Mouse (Mus musculus): ENCODE measurements at regions not wholly inside any gene's neighbourhood (a gene's known extent, or its start where the extent isn't known, plus 50 kb on each side); places are given as distances from the start of the nearest gene placed in this dataset.

DNA sequence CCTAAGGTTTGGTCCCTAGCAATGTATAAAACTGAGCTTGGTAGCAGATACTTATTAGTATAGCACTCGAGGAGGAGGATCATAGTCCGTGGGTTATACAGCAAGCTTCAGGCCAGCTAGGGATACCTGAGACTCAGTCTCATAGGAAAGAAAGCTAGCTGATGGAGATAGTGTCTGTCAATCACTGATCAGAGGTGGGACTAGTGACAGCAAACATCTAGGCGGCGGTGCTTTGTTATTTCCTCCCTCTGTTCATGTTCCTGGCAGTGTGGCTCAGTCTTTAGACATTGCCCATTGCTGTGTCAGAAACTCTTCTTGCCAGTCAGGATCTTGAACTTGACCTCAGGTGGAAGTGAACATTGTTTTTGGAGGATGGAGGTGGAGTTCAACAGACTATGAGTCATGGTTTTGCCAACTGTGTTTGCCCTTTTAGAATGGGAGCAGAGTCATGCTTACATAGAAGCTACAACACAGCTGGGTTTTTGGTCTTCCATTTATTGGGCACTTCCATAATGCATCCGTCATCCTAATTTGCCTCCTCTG is 1315.8 kb upstream of the A1bg start:
- H3K4me3 ChIP-seq: no peak overlapping the region
- no peaks in the 10 kb centered on the region for H3K9me3 ChIP-seq
- H3K36me3 ChIP-seq: no peaks in the 10 kb centered on the region
- H3K4me2 ChIP-seq (replicated peaks): no peak overlapping the region
- H3K27ac ChIP-seq (replicated peaks): no peak overlapping the region
- H3K27me3 ChIP-seq: no peaks in the 10 kb centered on the region
- no peaks in the 10 kb centered on the region for H3K4me1 ChIP-seq
- no peak for ATAC-seq (replicated peaks)
- H3K9ac ChIP-seq (replicated peaks): no peak overlapping the region
- 88% methylated on average over 5 of the region's 5 CpGs for WGBS

DNA sequence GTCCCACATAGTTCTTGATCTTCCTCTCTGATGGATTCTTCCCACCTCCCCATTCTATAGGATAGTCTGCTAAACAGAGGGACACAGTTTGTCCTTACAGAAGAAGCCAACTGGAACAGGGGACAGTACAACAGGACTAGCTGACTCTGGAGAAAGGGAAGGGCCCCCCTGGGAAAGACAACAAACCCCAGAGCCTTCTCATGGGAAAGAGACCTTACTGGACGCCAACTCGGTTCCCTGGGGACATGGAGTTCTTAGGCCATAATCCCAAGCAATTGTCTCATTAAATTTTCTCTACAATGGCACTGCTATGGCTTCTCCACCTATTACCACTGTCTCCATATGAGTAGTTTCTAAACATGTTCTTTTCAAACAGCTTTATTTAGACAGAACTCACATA is 1313.2 kb upstream of the A1bg start:
- ATAC-seq (replicated peaks): no peak
- Histone ChIP-seq H3K4me3 (no peak overlapping the region), H3K9ac (replicated peaks) (no peak overlapping the region), H3K27me3 (no peaks in the 10 kb centered on the region), H3K27ac (replicated peaks) (no peak overlapping the region), H3K4me1 (no peaks in the 10 kb centered on the region), H3K9me3 (no peaks in the 10 kb centered on the region), H3K4me2 (replicated peaks) (no peak overlapping the region), H3K36me3 (no peaks in the 10 kb centered on the region)
- WGBS: 78% methylated on average over 2 of the region's 2 CpGs

- H3K4me3 ChIP-seq: no peak overlapping the region
- H3K9ac ChIP-seq (replicated peaks): no peak overlapping the region
- no peaks in the 10 kb centered on the region for H3K9me3 ChIP-seq
- no peak for ATAC-seq (replicated peaks)
- no peaks in the 10 kb centered on the region for H3K27me3 ChIP-seq
- H3K4me2 ChIP-seq (replicated peaks): no peak overlapping the region
- H3K4me1 ChIP-seq: no peaks in the 10 kb centered on the region
- no peaks in the 10 kb centered on the region for H3K36me3 ChIP-seq
- 97% methylated on average over 4 of the region's 4 CpGs for WGBS
- no peak overlapping the region for H3K27ac ChIP-seq (replicated peaks)
Observed at GRCm38 (mm10) chr15:62234182-62234760, 1311.5 kb upstream of the A1bg start.

DNA sequence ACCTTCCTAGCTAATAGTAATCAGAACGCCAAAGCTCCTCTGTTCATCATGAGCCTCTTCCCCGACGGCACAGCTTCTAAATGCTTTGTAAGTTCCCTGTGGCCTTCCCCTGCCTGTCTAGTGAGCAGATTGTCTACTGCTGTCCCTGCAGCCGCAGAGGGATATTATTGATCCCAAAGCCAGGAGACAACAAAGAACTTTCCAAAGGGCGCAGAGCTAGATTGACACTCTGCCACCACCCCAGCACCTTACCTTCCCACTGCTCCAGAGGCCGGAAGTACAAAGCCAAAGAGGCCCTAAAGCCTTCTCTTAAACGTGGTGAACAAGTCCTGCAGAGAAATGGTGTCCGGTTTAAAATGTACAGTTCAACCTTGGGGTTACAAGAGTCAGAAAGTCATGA is 1310.3 kb upstream of the A1bg start:
- H3K36me3 ChIP-seq: no peaks in the 10 kb centered on the region
- H3K9ac ChIP-seq (replicated peaks): no peak overlapping the region
- H3K4me3 ChIP-seq: no peak overlapping the region
- H3K9me3 ChIP-seq: no peaks in the 10 kb centered on the region
- no peaks in the 10 kb centered on the region for H3K27me3 ChIP-seq
- H3K27ac ChIP-seq (replicated peaks): no peak overlapping the region
- ATAC-seq (replicated peaks): no peak
- H3K4me1 ChIP-seq: no peaks in the 10 kb centered on the region
- H3K4me2 ChIP-seq (replicated peaks): no peak overlapping the region
- WGBS: 83% methylated on average over 8 of the region's 8 CpGs

GRCm38 (mm10) chr15:62231709-62232108 is 1308.9 kb upstream of the A1bg start:
- Histone ChIP-seq H3K9me3 (no peaks in the 10 kb centered on the region), H3K27ac (replicated peaks) (no peak overlapping the region), H3K36me3 (no peaks in the 10 kb centered on the region), H3K27me3 (no peaks in the 10 kb centered on the region), H3K4me2 (replicated peaks) (no peak overlapping the region), H3K4me1 (no peaks in the 10 kb centered on the region), H3K4me3 (no peak overlapping the region), H3K9ac (replicated peaks) (no peak overlapping the region)
- 92% methylated on average over 2 of the region's 2 CpGs for WGBS
- ATAC-seq (replicated peaks): no peak

DNA sequence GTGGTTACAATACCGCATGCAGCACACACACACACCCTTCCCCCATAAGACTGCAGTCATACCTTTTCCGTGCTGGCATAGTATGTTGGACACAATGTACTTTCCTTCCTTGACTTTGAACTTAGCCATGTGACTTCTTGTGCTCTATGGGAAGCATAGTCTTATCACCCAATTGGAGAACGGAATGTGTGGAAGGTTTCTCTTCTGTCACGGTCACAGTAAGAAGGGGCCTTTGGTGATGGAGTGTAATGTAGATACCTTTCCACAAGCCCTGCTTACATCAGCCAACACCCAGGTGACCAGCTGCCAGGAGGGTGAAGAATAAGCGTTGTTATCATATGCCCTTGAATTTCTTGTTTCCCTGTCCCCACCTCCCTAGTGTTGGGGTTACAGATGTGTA is 1308.0 kb upstream of the A1bg start:
- Histone ChIP-seq H3K9me3 (no peaks in the 10 kb centered on the region), H3K4me3 (no peak overlapping the region), H3K9ac (replicated peaks) (no peak overlapping the region), H3K36me3 (no peaks in the 10 kb centered on the region), H3K4me2 (replicated peaks) (no peak overlapping the region), H3K27me3 (no peaks in the 10 kb centered on the region), H3K27ac (replicated peaks) (no peak overlapping the region), H3K4me1 (no peaks in the 10 kb centered on the region)
- no peak for ATAC-seq (replicated peaks)
- 98% methylated on average over 5 of the region's 5 CpGs for WGBS

DNA sequence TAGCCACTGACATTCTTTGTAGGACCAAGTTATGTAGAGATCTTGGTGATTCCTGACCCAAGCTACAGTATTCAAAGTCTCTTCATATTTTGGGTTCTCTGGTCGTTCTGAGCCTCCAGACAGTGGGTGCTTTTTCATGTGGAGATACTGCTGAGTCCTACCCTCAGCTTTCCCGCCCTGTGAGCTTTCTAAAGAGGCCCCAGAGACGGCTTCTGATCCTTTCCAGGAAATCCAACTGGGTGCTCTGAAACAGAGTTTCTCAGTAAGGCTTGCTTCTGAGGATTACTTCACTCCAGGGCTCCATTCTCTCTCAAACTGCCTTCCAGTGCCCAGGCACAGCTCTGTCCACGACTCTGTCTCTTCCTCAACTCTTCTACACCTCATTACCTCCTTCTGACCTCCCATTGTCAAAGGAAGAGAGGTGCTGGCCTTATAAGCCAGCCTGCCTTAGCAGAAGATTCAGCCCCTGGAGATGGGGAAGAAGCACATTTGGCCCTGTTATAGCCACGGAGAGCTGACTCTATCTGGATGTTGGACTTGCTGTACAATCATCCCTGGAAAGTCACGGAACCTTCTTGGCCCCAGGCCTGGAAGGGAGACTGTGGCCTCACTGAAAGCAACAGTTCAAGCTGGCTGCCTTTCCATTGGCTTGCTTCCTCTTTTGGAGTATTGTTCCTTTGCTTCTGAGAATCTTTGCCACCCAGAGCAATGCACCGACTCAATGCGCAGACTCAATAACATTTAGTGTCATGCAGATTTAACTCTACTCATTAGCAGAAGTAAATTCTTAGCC is 1306.9 kb upstream of the A1bg start:
- Histone ChIP-seq H3K9me3 (no peaks in the 10 kb centered on the region), H3K4me2 (replicated peaks) (no peak overlapping the region), H3K4me3 (no peak overlapping the region), H3K27ac (replicated peaks) (no peak overlapping the region), H3K36me3 (no peaks in the 10 kb centered on the region), H3K27me3 (no peaks in the 10 kb centered on the region), H3K4me1 (no peaks in the 10 kb centered on the region), H3K9ac (replicated peaks) (no peak overlapping the region)
- 83% methylated on average over 8 of the region's 8 CpGs for WGBS
- ATAC-seq (replicated peaks): no peak

GRCm38 (mm10) chr15:62229023-62229422 is 1306.2 kb upstream of the A1bg start:
- Histone ChIP-seq H3K4me2 (replicated peaks) (no peak overlapping the region), H3K9me3 (no peaks in the 10 kb centered on the region), H3K27me3 (no peaks in the 10 kb centered on the region), H3K9ac (replicated peaks) (no peak overlapping the region), H3K4me3 (no peak overlapping the region), H3K27ac (replicated peaks) (no peak overlapping the region), H3K4me1 (no peaks in the 10 kb centered on the region), H3K36me3 (no peaks in the 10 kb centered on the region)
- ATAC-seq (replicated peaks): no peak
- WGBS: 92% methylated on average over 3 of the region's 3 CpGs

DNA sequence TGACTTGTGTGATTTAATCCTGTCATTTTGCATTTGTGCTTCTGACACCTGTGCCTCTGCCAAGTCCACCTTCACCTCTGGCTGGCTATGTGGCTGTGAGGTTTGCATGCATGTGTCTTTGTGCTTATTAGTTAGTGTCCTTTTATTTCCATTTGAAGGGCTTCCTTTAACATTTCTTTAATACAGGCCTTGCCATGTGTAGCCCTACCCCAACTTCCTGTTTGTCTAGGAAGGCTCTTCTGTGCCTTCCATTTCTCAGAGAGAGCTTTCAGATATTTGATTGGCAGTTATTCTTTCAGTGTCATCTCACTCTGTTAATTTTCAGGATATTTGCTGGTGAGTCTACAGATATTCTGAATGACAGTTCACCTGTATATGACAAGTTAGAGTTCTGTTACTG is 1302.0 kb upstream of the A1bg start:
- Histone ChIP-seq H3K9me3 (no peaks in the 10 kb centered on the region), H3K27ac (replicated peaks) (no peak overlapping the region), H3K36me3 (no peaks in the 10 kb centered on the region), H3K4me2 (replicated peaks) (no peak overlapping the region), H3K27me3 (no peaks in the 10 kb centered on the region), H3K9ac (replicated peaks) (no peak overlapping the region), H3K4me1 (no peaks in the 10 kb centered on the region), H3K4me3 (no peak overlapping the region)
- no peak for ATAC-seq (replicated peaks)

GRCm38 (mm10) chr15:62224191-62224590 is 1301.4 kb upstream of the A1bg start:
- H3K36me3 ChIP-seq: no peaks in the 10 kb centered on the region
- H3K27ac ChIP-seq (replicated peaks): no peak overlapping the region
- no peak overlapping the region for H3K9ac ChIP-seq (replicated peaks)
- H3K4me2 ChIP-seq (replicated peaks): no peak overlapping the region
- ATAC-seq (replicated peaks): no peak
- no peaks in the 10 kb centered on the region for H3K27me3 ChIP-seq
- no peaks in the 10 kb centered on the region for H3K9me3 ChIP-seq
- no peak overlapping the region for H3K4me3 ChIP-seq
- H3K4me1 ChIP-seq: no peaks in the 10 kb centered on the region
- WGBS: 91% methylated on average over 3 of the region's 3 CpGs

DNA sequence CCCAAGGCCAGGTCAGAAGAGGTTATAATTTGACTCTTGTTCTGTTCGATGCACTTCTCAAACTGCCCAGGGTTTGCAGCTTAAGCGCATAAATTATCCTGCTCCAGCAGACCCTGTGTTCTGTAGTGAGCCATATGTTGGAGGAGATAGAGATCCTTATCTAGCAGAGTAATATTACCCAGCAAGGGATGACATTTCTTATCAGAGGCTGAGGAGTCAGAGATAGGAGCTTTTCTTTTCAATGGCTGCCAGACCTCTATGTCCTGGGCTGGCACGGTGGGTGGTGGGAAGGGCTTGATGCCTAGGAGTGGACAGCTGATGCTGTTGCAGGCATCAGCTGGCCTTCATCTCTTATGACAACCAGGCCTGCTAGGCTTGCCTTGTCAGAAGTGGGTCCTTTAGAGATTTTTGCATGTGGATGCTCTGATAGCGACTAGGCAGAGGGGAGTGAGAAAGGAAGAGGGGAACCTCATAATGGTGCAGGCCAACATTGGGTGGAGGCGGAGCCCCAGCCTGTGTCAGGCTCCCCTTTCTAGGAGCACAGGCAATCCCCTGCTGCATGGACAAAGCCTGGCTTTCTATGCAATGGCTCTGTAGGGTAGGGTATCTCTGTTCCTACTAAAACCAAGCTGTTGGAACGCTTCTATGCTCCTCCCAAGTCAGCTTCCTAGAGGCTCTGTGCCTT is 1300.5 kb upstream of the A1bg start:
- no peak overlapping the region for H3K27ac ChIP-seq (replicated peaks)
- no peaks in the 10 kb centered on the region for H3K36me3 ChIP-seq
- ATAC-seq (replicated peaks): no peak
- H3K9ac ChIP-seq (replicated peaks): no peak overlapping the region
- 90% methylated on average over 6 of the region's 6 CpGs for WGBS
- H3K4me3 ChIP-seq: no peak overlapping the region
- H3K9me3 ChIP-seq: no peaks in the 10 kb centered on the region
- H3K4me1 ChIP-seq: no peaks in the 10 kb centered on the region
- H3K4me2 ChIP-seq (replicated peaks): no peak overlapping the region
- no peaks in the 10 kb centered on the region for H3K27me3 ChIP-seq

DNA sequence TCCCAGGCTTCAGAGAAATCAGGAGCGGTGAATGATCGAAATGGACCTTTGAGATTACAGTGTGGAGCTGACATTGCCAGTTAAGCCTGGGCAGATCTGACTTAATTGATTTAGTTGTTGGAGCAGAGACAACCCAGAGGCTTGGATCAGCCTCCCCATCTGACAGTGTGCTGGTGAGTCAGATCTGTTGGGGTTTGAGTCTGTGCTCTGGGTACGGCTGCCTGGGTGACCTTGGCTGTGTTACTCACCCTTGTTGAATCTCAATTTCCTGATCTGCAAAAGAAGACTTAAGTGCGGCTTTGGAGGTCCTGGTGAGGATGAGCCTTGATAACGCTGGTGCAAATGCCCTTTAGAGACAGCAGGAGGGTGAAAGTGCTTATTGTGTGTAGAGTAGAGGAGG is 1299.9 kb upstream of the A1bg start:
- no peak for ATAC-seq (replicated peaks)
- Histone ChIP-seq H3K36me3 (no peaks in the 10 kb centered on the region), H3K27me3 (no peaks in the 10 kb centered on the region), H3K9me3 (no peaks in the 10 kb centered on the region), H3K4me3 (no peak overlapping the region), H3K4me1 (no peaks in the 10 kb centered on the region), H3K4me2 (replicated peaks) (no peak overlapping the region), H3K27ac (replicated peaks) (no peak overlapping the region), H3K9ac (replicated peaks) (no peak overlapping the region)
- WGBS: 85% methylated on average over 5 of the region's 5 CpGs

Data from forebrain, embryonic 15.5 days (tissue).